Mouse (Mus musculus) CH12.LX (cell line): Measurements from ENCODE around the gene Gm20604. TPM values are rescaled to one million over a fixed set of nuclear protein-coding genes. Genes with fewer than 3 reads are reported as not detected.

Source experiments
- DNase-seq: peaks from one replicate; pipeline ENCODE4 v3.0.0-alpha.2; 2013; ENCODE audit errors: extremely low read depth
- H3K27ac ChIP-seq: 2 replicates; pipeline ENCODE4 v1.5.1; 2012; ENCODE audit warnings: low read depth, mild to moderate bottlenecking, control low read depth, moderate library complexity; ENCODE audit not compliant: insufficient read depth
- H3K27me3 ChIP-seq: replicated peaks from 2 replicates; pipeline ENCODE3; 2012; ENCODE audit warnings: inconsistent platforms
- H3K36me3 ChIP-seq, 2 experiments: replicated peaks in 1 of 2; 2 replicates each; pipeline versions ENCODE3 to v1.6.1; 2012; ENCODE audit warnings: inconsistent platforms in 1 of 2, low read length in 1 of 2, mild to moderate bottlenecking in 1 of 2, mixed read lengths in 1 of 2, moderate library complexity in 1 of 2; ENCODE audit not compliant: control insufficient read depth in 1 of 2, insufficient read depth in 1 of 2
- H3K4me1 ChIP-seq, 2 experiments: 2 replicates each; pipeline ENCODE4 v1.6.1; 2012; ENCODE audit warnings: inconsistent platforms in 1 of 2, moderate library complexity in 1 of 2; ENCODE audit not compliant: insufficient read depth in 2 of 2, control insufficient read depth in 1 of 2
- H3K4me2 ChIP-seq: 2 replicates; pipeline ENCODE4 v1.6.1; 2012; ENCODE audit warnings: low read depth, mild to moderate bottlenecking, control low read depth; ENCODE audit not compliant: poor library complexity, insufficient read depth, severe bottlenecking
- H3K4me3 ChIP-seq, 3 experiments: fragments of 150-350 bp in 1 of 3; sonication (generic) in 1 of 3; replicated peaks in 1 of 3; 2 replicates each; pipeline versions ENCODE3 to v1.5.1; 2011 to 2012; ENCODE audit warnings: low read depth in 2 of 3, low read length in 2 of 3, mild to moderate bottlenecking in 2 of 3, moderate library complexity in 2 of 3, control low read depth in 1 of 3, improper control_type of control experiment in 1 of 3, inconsistent platforms in 1 of 3, mixed read lengths in 1 of 3; ENCODE audit not compliant: poor library complexity in 1 of 3
- H3K79me2 ChIP-seq: replicated peaks from 2 replicates; pipeline ENCODE4 v1.6.1; 2012; ENCODE audit warnings: mild to moderate bottlenecking, moderate library complexity; ENCODE audit not compliant: control insufficient read depth, poor library complexity, insufficient read depth, severe bottlenecking; ENCODE audit errors: extremely low read depth
- H3K9ac ChIP-seq: 2 replicates; pipeline ENCODE4 v1.6.1; 2012; ENCODE audit warnings: low read depth, mild to moderate bottlenecking, control low read depth, moderate library complexity; ENCODE audit not compliant: insufficient read depth
- H3K9me3 ChIP-seq: replicated peaks from 2 replicates; pipeline ENCODE3; 2012; ENCODE audit warnings: low read length, inconsistent platforms, mixed read lengths
- BHLHE40 ChIP-seq: IDR thresholded peaks from 2 replicates; pipeline ENCODE4 v1.6.1; 2011; ENCODE audit warnings: mild to moderate bottlenecking, low read depth, low read length, improper control_type of control experiment
- CHD1 ChIP-seq: IDR thresholded peaks from 2 replicates; pipeline ENCODE4 v1.6.1; 2012; ENCODE audit warnings: low read depth, low read length, improper control_type of control experiment, inconsistent platforms
- E2F4 ChIP-seq: IDR thresholded peaks from 2 replicates; pipeline ENCODE4 v1.6.1; 2011; ENCODE audit warnings: low read depth, low read length, improper control_type of control experiment; ENCODE audit not compliant: insufficient replicate concordance
- EP300 ChIP-seq: IDR thresholded peaks from 2 replicates; pipeline ENCODE4 v1.6.1; 2011; ENCODE audit warnings: low read length, improper control_type of control experiment
- GABPA ChIP-seq: IDR thresholded peaks from 2 replicates; pipeline ENCODE4 v1.6.1; 2012; ENCODE audit warnings: low read depth, low read length, improper control_type of control experiment, inconsistent platforms; ENCODE audit not compliant: insufficient replicate concordance
- HCFC1 ChIP-seq: IDR thresholded peaks from 2 replicates; pipeline ENCODE4 v1.6.1; 2012; ENCODE audit warnings: low read depth, mild to moderate bottlenecking, inconsistent platforms, low read length, improper control_type of control experiment
- IRF4 ChIP-seq: IDR thresholded peaks from 2 replicates; pipeline ENCODE4 v1.6.1; 2014; ENCODE audit warnings: low read depth, mild to moderate bottlenecking, inconsistent platforms, low read length, improper control_type of control experiment
- KAT2A ChIP-seq: IDR thresholded peaks from 2 replicates; pipeline ENCODE4 v1.6.1; 2012; ENCODE audit warnings: low read length, improper control_type of control experiment, inconsistent platforms; ENCODE audit not compliant: insufficient replicate concordance
- MAZ ChIP-seq: IDR thresholded peaks from 2 replicates; pipeline ENCODE4 v1.6.1; 2012; ENCODE audit warnings: low read depth, mild to moderate bottlenecking, inconsistent platforms, low read length, improper control_type of control experiment, moderate library complexity
- POLR2AphosphoS2 ChIP-seq: IDR thresholded peaks from 2 replicates; pipeline ENCODE4 v1.6.1; 2011; ENCODE audit warnings: low read depth, low read length, improper control_type of control experiment
- RAD21 ChIP-seq: IDR thresholded peaks from 2 replicates; pipeline ENCODE4 v1.6.1; 2011; ENCODE audit warnings: low read depth, mild to moderate bottlenecking, low read length, improper control_type of control experiment, moderate library complexity
- RCOR1 ChIP-seq: conservative IDR thresholded peaks from 2 replicates; pipeline ENCODE4 v1.6.1; 2012; ENCODE audit warnings: low read depth, mild to moderate bottlenecking, inconsistent platforms, low read length, improper control_type of control experiment
- TBP ChIP-seq: conservative IDR thresholded peaks from 2 replicates; pipeline ENCODE4 v1.6.1; 2011; ENCODE audit warnings: low read depth, low read length, improper control_type of control experiment
- TCF12 ChIP-seq: IDR thresholded peaks from 2 replicates; pipeline ENCODE4 v1.6.1; 2014; ENCODE audit warnings: low read depth, mild to moderate bottlenecking, inconsistent platforms, low read length, improper control_type of control experiment
- UBTF ChIP-seq: IDR thresholded peaks from 2 replicates; pipeline ENCODE4 v1.6.1; 2012; ENCODE audit warnings: low read depth, mild to moderate bottlenecking, inconsistent platforms, low read length, improper control_type of control experiment, moderate library complexity
- USF2 ChIP-seq: conservative IDR thresholded peaks from 2 replicates; pipeline ENCODE4 v1.6.1; 2011; ENCODE audit warnings: low read depth, low read length, improper control_type of control experiment
- ZC3H11A ChIP-seq: IDR thresholded peaks from 2 replicates; pipeline ENCODE4 v1.6.1; 2012; ENCODE audit warnings: low read depth, mild to moderate bottlenecking, inconsistent platforms, low read length, improper control_type of control experiment
- ZKSCAN1 ChIP-seq: IDR thresholded peaks from 2 replicates; pipeline ENCODE4 v1.6.1; 2012; ENCODE audit warnings: low read depth, inconsistent platforms, low read length, improper control_type of control experiment, borderline replicate concordance
- dilution Hi-C: fragments of 300-500 bp; cut with MboI; formaldehyde crosslinking; loops from 2 replicates; pipeline ENCODE4 v1.14.3; 2020; ENCODE audit warnings: low sequenced_read_pairs; ENCODE audit not compliant: extremely low pct_unique_long_range_greater_than_20kb, extremely low pct_ligation_motif_present
- in situ Hi-C: fragments of 300-500 bp; cut with MboI; formaldehyde crosslinking; loops from 3 replicates; pipeline ENCODE4 v1.14.3; 2019; ENCODE audit warnings: low sequenced_read_pairs, low pct_ligation_motif_present, low pct_unique_long_range_greater_than_20kb, mixed read lengths
- polyA plus RNA-seq: library from polyadenylated mRNA; unstranded; fragments of >175 nt; gene quantifications from 2 replicates; pipeline ENCODE4 v1.2.1, GENCODE M21; 2012; ENCODE audit warnings: low read depth; ENCODE audit not compliant: insufficient read length
- total RNA-seq, 2 experiments: library from RNA; depleted of rRNA; stranded (reverse); fragments of 300-350 nt in 1 of 2; fragments of >200 nt in 1 of 2; gene quantifications; 2 replicates each; pipeline ENCODE4 v1.2.3; 2012 to 2014

Gene Gm20604
- total and polyA plus RNA-seq, 3 experiments = 5.7 to 14.4 (median 11.3) TPM

DNA sequence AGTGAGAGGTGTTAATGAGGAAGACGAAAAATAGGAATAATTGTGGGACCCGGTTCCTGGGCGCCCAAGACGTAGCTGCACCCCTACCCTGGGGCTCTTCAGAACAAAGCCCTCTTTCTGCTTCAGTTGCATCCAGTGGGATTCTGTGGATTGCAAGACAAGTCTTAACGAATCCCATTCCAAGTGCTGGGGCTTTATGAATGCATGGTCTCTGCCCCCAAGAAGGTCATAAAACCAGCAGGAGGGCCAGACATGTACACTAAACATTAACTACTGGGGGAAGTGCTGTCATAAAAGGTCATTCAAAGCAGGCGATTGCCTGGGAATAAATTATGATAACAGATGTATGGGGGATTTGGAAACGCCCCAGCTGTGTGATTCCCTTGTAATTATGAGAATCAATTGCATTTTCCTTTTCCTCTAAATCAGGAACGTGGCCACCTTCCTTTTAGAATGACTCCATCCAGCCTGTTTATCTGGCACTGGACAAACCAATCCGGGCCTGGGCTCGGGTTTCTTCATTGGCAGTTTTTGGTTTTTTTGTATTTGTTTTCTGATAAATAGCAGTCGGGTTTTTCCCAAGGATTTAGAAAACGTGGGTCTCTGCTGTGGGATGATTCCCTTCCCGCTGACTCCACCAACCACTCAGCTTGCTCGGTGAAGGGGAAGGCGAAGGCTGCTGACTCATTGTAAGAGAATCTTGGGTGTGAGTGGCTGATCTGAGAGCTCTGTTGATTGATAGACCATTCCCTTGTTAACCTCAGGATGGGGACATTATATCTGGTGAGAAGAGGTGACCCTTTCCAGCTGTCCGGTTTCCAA is 27.5 kb downstream of the Gm20604 start:
- in situ Hi-C loops (no loop called here), dilution Hi-C loops (no loop called here)
- Histone ChIP-seq H3K27ac (no peak overlapping the region), H3K9me3 (no peaks in the 10 kb centered on the region), H3K27me3 (no peaks in the 10 kb centered on the region), H3K4me1 (peaks cover 0 to 11% of the 10 kb centered on the region in 2 experiments; a peak in 1 of 4 replicates), H3K9ac (no peak overlapping the region), H3K4me3 (no peak overlapping the region), H3K36me3 (no peaks in the 10 kb centered on the region), H3K79me2 (no peaks in the 10 kb centered on the region), H3K4me2 (no peak overlapping the region)
- no peak for TF ChIP-seq RAD21
- TF ChIP-seq BHLHE40 = no peak
- TF ChIP-seq USF2 = no peak
- no peak for TF ChIP-seq CHD1
- no peak for DNase-seq

DNA sequence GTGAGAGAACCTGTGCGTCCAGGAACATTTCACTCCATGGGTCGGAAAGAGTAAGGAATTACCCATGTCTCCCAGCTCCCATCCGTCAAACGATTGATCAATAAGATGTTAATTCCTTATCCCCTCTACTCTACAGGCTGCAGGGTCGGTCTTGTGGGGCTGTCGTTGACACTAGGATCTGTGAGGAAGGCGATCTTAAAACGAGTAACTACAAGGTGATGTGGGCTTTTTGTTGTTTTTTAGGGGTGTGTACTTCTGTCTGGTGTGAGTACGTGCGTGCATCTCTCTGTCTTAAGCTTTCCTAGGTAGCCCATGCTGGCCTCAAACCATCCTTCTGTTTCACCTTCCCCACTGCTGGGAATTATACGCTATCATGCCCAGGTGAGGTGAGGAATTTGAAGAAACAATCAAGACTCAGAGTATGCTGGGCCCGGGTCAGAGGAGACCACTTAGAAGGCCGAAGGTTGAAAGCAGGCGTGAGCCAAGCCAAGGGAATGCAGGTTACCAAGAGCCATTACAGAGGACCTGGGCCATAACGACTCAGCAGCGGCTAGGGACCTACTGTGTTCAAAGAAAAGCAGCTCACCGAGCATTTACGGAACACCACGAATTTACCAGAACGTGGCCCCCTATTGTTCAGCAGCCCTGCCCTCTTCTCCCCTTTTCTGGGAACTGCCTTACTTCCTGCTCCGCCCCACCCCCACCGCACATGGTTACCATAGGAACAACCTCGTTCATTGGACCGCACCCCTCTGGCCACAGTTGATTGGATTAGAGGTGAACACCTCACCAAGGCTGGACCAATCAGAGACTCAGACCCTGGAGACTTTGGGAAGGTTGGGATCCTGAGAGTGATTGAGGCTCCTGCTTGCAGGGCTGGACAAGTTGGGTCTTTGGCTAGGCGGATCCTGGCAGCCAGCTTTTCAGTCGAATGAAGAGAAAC is 28.3 kb downstream of the Gm20604 start:
- H3K9me3 ChIP-seq = no peaks in the 10 kb centered on the region
- no peak for TF ChIP-seq MAZ
- no peak for TF ChIP-seq ZKSCAN1
- no peak for TF ChIP-seq EP300
- no peak for TF ChIP-seq GABPA
- no peak for TF ChIP-seq HCFC1
- in situ Hi-C loops = no loop called here

DNA sequence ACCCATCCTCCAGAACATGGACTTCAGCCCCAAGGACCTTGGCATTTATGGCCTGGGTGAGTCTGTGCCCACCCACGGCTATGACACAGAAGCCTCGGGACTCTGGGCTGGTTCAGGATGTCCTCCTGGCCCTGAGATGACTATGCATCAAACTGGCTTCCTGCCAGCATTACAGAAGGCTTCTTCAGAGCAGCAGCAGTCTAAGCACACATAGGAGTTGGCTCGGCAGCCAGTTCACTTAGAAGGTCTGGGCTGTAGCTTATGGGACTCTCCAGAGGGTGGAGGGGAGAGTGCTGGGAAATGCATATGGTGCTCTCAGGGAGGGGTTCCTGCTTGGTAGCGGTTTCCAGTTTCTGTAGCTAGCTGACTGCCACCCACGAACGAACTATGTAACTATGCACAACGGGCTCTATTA is 32.7 kb downstream of the Gm20604 start:
- TF ChIP-seq KAT2A (no peak), ZKSCAN1 (no peak), BHLHE40 (no peak), IRF4 (no peak), EP300 (no peak), TBP (no peak), E2F4 (no peak), RCOR1 (no peak), UBTF (no peak), TCF12 (no peak), CHD1 (no peak), POLR2AphosphoS2 (no peak), ZC3H11A (no peak)
- no peak overlapping the region for H3K9ac ChIP-seq
- H3K27ac ChIP-seq = no peak overlapping the region
- H3K9me3 ChIP-seq = no peaks in the 10 kb centered on the region
- H3K4me3 ChIP-seq = no peak overlapping the region
- H3K79me2 ChIP-seq = no peaks in the 10 kb centered on the region
- H3K4me1 ChIP-seq = peaks cover 0 to 11% of the 10 kb centered on the region in 2 experiments; a peak in 2 of 4 replicates
- no peak for DNase-seq
- H3K36me3 ChIP-seq = no peaks in the 10 kb centered on the region
- H3K27me3 ChIP-seq = no peaks in the 10 kb centered on the region
- dilution Hi-C loops (no loop called here), in situ Hi-C loops (no loop called here)
- H3K4me2 ChIP-seq = no peak overlapping the region

More for the DNA sequence above, 28.3 kb downstream of the Gm20604 start:
- dilution Hi-C loops = no loop called here
- Histone ChIP-seq H3K36me3 (no peaks in the 10 kb centered on the region), H3K4me2 (no peak overlapping the region), H3K9ac (no peak overlapping the region), H3K4me1 (peaks cover 0 to 11% of the 10 kb centered on the region in 2 experiments; a peak in 2 of 4 replicates), H3K27me3 (no peaks in the 10 kb centered on the region), H3K79me2 (no peaks in the 10 kb centered on the region), H3K27ac (no peak overlapping the region), H3K4me3 (no peak overlapping the region)
- no peak for DNase-seq
